Mouse (Mus musculus) Muller cell, postnatal 12 days (primary cell): ENCODE data around the gene Zfp266.
A peak's percentile ranks its signal among the peaks of the same experiment; 100 is the strongest.

Experiments used
- DNase-seq: peaks from one replicate; pipeline ENCODE4 v3.0.0-alpha.2; 2015; ENCODE audit errors: inconsistent ontology term

Gene Zfp266

GRCm38 (mm10) chr9:20492527-20493233 lies 28.5 kb downstream of the Zfp266 start, which contains the start of gene Zfp426:
Gene Zfp426 (minus strand): TSS chr9:20492746.
- peak; percentile 90 for DNase-seq

- no peak for DNase-seq
These were observed 29.2 kb downstream of the Zfp266 start for GRCm38 (mm10) chr9:20491858-20492526.

- DNase-seq: no peak
These were observed 31.7 kb downstream of the Zfp266 start for GRCm38 (mm10) chr9:20489536-20489935.

GRCm38 (mm10) chr9:20479396-20479795 lies 41.8 kb downstream of the Zfp266 start:
- DNase-seq: no peak

GRCm38 (mm10) chr9:20476632-20477031 lies 44.6 kb downstream of the Zfp266 start:
- no peak for DNase-seq

- DNase-seq: peak; percentile 59
These were observed 54.3 kb downstream of the Zfp266 start for GRCm38 (mm10) chr9:20466761-20467442.

- peak; percentile 83 for DNase-seq
These were observed 61.6 kb downstream of the Zfp266 start, which contains the start of gene Zfp26 for GRCm38 (mm10) chr9:20459377-20460317. Gene Zfp26 (minus strand): TSS chr9:20460162.

GRCm38 (mm10) chr9:20453647-20454046 lies 67.6 kb downstream of the Zfp266 start:
- no peak for DNase-seq

- DNase-seq: no peak
These were observed 69.7 kb downstream of the Zfp266 start for GRCm38 (mm10) chr9:20451493-20451892.
